Mouse (Mus musculus): ENCODE measurements around the gene Gmpr. TPM values are rescaled to one million over a fixed set of nuclear protein-coding genes. Genes with fewer than 3 reads are reported as not detected.

Gene Gmpr
- polyA plus RNA-seq, 1 experiment from 2014 or later = 46.9 TPM

DNA sequence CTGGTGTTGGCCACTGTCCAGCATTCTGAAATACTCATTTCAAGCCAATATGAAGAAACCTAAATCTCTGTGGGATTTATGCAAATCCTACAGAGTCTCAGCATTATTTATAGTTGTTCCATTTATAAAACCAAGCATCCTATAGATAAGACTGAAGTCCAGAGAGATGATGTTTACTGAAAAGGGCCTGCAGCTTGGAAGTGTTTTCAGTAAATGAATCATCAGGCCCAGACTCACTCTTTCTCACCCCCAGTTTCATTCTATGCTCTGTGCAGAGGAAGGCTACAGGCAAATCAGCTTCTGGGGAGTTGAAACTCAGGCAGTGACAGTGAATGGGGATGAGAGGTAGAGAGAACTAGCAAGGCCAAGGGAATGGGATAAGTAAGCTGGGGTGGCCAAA is 83.7 kb downstream of the Gmpr start:
- Histone ChIP-seq H3K4me1 (ENCODE audit: control insufficient read depth, insufficient read depth, low read length) (no peaks in the 10 kb centered on the region; the same call in 1 of the 2 replicates), H3K4me2 (ENCODE audit: low read depth, low read length) (no peak overlapping the region), H3K36me3 (ENCODE audit: control insufficient read depth, insufficient read depth, low read length) (no peaks in the 10 kb centered on the region), H3K4me3 (ENCODE audit: low read depth, low read length) (no peak overlapping the region), H3K9ac (replicated peaks; ENCODE audit: low read depth, low read length) (no peak overlapping the region), H3K9me3 (ENCODE audit: control insufficient read depth, low read length) (no peaks in the 10 kb centered on the region), H3K27ac (ENCODE audit: low read depth, low read length) (no peak overlapping the region), H3K27me3 (ENCODE audit: control insufficient read depth, insufficient read depth, low read length) (no peaks in the 10 kb centered on the region)
- no peak for ATAC-seq (ENCODE audit: low read depth)

DNA sequence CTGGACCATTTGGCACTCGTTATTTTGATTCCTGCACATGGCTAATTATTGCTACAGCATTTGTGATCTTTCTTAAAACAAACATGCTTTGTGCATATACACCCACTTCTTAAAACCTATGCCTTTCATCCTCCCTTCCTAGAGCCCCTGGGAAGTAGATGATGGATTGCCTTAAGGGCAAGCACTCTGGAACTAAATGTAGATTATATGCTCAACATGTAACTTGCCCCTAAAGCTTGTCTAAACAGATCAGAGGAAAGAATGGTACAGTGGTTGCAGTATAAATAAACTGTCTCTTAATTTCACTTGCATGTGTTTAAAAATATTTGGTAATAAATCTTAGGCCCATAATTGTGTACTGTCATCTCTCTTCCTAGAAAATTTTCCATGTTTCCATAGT is 86.7 kb downstream of the Gmpr start:
- WGBS = 77% methylated on average over 1 of the region's 1 CpGs

DNA sequence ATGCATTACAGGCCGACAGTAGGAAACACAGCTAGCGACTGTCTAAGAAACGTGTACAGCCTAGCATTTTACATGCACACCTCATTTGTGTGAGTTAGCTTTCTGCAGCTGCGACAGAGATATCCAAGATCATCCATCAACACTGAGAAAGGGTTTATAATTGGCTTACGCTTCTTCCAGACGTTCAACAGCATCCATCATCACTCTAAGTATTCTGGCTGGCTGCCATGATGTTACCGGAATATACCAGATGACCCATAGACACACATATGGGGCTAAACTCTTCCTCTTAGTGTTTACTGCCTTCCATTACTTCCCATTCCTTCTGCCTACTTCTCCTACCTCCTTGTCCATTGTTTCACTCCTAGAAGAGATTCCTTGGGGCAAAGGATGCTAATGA is 88.2 kb downstream of the Gmpr start:
- no peak overlapping the region for H3K4me3 ChIP-seq (ENCODE audit: low read depth, low read length)
- WGBS = 38% methylated on average over 7 of the region's 7 CpGs
- no peaks in the 10 kb centered on the region for H3K27me3 ChIP-seq (ENCODE audit: control insufficient read depth, insufficient read depth, low read length)
- H3K36me3 ChIP-seq (ENCODE audit: control insufficient read depth, insufficient read depth, low read length) = no peaks in the 10 kb centered on the region
- H3K9ac ChIP-seq (replicated peaks; ENCODE audit: low read depth, low read length) = no peak overlapping the region
- H3K27ac ChIP-seq (ENCODE audit: low read depth, low read length) = no peak overlapping the region
- no peak; the same call in 1 of the 2 replicates for ATAC-seq (ENCODE audit: low read depth)
- no peak overlapping the region for H3K4me2 ChIP-seq (ENCODE audit: low read depth, low read length)
- no peaks in the 10 kb centered on the region for H3K9me3 ChIP-seq (ENCODE audit: control insufficient read depth, low read length)
- peaks cover 2% of the 10 kb centered on the region; the same call in 1 of the 2 replicates for H3K4me1 ChIP-seq (ENCODE audit: control insufficient read depth, insufficient read depth, low read length)

More for the DNA sequence above, 86.7 kb downstream of the Gmpr start:
- Histone ChIP-seq H3K36me3 (ENCODE audit: control insufficient read depth, insufficient read depth, low read length) (no peaks in the 10 kb centered on the region), H3K4me2 (ENCODE audit: low read depth, low read length) (no peak overlapping the region), H3K27me3 (ENCODE audit: control insufficient read depth, insufficient read depth, low read length) (no peaks in the 10 kb centered on the region), H3K4me3 (ENCODE audit: low read depth, low read length) (no peak overlapping the region), H3K27ac (ENCODE audit: low read depth, low read length) (no peak overlapping the region), H3K9ac (replicated peaks; ENCODE audit: low read depth, low read length) (no peak overlapping the region), H3K9me3 (ENCODE audit: control insufficient read depth, low read length) (no peaks in the 10 kb centered on the region), H3K4me1 (ENCODE audit: control insufficient read depth, insufficient read depth, low read length) (no peaks in the 10 kb centered on the region; the same call in 1 of the 2 replicates)
- no peak for ATAC-seq (ENCODE audit: low read depth)

DNA sequence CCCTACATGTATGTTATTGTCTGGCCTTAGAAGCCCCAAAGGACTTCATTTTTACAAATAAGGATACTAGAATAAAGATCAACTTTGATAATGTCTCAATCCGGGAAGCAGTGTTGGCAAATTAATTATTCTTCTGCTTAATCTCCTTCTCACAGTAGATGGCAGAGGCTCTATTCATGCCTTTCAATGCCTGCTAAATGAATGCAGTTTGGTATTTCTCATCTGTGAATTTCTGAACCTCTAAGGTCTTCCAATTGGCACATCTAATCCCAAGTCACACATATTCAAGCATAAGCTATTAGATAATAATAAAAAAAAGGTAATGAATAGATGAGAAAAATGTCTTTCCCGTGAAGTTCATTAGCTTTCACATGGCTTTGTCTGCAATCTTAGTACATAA is 92.6 kb downstream of the Gmpr start:
- Histone ChIP-seq H3K4me2 (ENCODE audit: low read depth, low read length) (no peak overlapping the region), H3K4me3 (ENCODE audit: low read depth, low read length) (no peak overlapping the region), H3K9me3 (ENCODE audit: control insufficient read depth, low read length) (no peaks in the 10 kb centered on the region), H3K4me1 (ENCODE audit: control insufficient read depth, insufficient read depth, low read length) (peaks cover 7% of the 10 kb centered on the region), H3K27me3 (ENCODE audit: control insufficient read depth, insufficient read depth, low read length) (no peaks in the 10 kb centered on the region), H3K9ac (replicated peaks; ENCODE audit: low read depth, low read length) (no peak overlapping the region), H3K27ac (ENCODE audit: low read depth, low read length) (peak overlapping the region; percentile 44), H3K36me3 (ENCODE audit: control insufficient read depth, insufficient read depth, low read length) (no peaks in the 10 kb centered on the region)
- no peak for ATAC-seq (ENCODE audit: low read depth)
- 50% methylated on average over 2 of the region's 2 CpGs for WGBS

DNA sequence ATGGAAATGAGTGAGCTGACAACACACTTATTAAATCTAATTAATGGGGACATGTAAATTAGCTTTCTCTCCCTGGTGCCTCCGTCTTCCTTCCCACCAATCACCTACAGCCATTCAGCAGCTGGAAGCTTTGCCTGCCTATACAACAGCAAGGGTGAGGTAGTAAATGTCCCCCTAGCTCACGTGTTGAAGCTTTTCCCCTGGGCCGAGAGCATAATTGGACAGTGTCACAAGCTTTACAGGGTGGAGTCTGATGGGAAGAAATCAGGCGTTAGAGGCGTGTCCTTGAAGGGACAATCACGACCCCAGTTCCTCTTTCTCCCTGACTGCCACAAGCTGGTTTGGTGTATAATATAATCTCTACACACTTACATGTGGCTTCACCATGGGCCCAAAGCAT is 93.2 kb downstream of the Gmpr start:
- Histone ChIP-seq H3K9me3 (ENCODE audit: control insufficient read depth, low read length) (no peaks in the 10 kb centered on the region), H3K27ac (ENCODE audit: low read depth, low read length) (peak overlapping the region; percentile 50; the same call in 1 of the 2 replicates)

More for the DNA sequence above, 93.2 kb downstream of the Gmpr start:
- H3K36me3 ChIP-seq (ENCODE audit: control insufficient read depth, insufficient read depth, low read length) = no peaks in the 10 kb centered on the region
- no peak overlapping the region for H3K4me2 ChIP-seq (ENCODE audit: low read depth, low read length)
- ATAC-seq (ENCODE audit: low read depth) = peak; percentile 89
- no peak overlapping the region for H3K9ac ChIP-seq (replicated peaks; ENCODE audit: low read depth, low read length)
- peaks cover 7% of the 10 kb centered on the region for H3K4me1 ChIP-seq (ENCODE audit: control insufficient read depth, insufficient read depth, low read length)
- WGBS = 25% methylated on average over 6 of the region's 6 CpGs
- H3K4me3 ChIP-seq (ENCODE audit: low read depth, low read length) = no peak overlapping the region
- H3K27me3 ChIP-seq (ENCODE audit: control insufficient read depth, insufficient read depth, low read length) = no peaks in the 10 kb centered on the region

Other genes starting within 250 kb of the Gmpr start
- gene Mylip, start 117.7 kb upstream of the Gmpr start, polyA plus RNA-seq (2014; fragmentation: Nextera tagmentation; extraction: Ambion mirVana) = 4.4 and 4.7 TPM in 2 replicates

Data from neural tube, embryonic 14.5 days (tissue).